Mouse (Mus musculus): ENCODE data around the gene Olfr152.

The Olfr152 gene

DNA sequence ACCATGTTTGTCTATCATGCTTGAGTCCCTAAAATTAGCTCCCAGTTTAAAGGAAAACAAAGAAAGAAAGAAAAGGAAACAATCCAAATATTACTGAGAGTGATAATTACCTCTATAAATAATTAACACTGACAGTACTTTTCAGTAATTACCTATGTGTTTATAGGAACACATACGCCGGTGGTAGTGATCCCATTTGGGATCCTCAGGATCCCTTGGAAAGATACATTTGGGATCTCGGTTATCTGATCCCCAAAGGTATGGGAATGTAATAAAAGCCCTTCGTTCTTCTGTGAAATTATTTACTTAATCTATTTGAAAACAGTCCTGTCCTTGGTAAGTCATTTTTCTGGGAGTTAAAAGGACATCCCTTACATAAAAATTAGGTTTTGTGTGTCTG lies at the start of gene Olfr152:
TSS of gene Olfr152 (plus strand) at position 301 of the 400 bp plus-strand sequence.
- DNase-seq (ENCODE audit: low spot score in 2 of 2): no peak

DNA sequence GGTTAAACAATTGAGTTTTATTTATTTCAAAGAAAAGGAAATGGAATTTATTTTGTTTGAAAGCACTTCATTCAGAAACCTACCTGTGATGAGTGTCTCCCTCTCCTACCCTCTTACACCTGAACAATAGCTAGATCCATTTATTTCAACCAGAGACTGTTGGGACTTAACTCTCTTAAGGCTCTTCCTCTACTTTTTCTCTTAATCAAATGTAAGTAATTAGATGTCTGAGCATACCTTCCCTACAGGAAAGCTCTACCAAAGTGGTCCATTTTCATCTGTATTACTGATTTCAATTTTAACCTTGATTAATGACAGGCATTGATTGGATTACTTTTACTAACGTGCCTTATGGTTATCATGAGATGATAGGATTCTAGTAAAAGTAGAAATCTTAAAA lies 39.4 kb upstream of the Olfr152 start, which contains the start of gene Olfr1138:
TSS of gene Olfr1138 (minus strand) at position 101 of the 400 bp plus-strand sequence.
- no peak for DNase-seq (ENCODE audit: low spot score in 2 of 2)

DNA sequence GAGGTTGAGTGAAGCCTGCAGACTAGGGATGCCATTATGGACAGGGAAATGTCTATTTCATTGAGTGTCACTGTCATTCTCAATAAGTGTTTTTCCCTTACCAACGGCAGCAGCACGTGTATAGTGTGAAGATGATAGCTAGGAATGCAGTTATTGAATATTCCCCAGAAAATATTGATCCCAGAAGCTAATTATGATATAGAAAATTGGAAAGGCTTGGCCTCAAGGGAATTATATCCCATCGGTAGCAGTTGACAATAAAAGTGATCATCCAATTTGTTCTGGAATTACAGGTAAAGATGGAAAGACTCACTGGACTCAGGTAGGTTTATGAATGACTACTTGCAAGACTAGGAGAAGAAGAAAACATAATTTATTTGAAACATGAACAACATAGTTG lies 35.8 kb upstream of the Olfr152 start, which contains the start of gene Olfr1140:
TSS of gene Olfr1140 (plus strand) at position 301 of the 400 bp plus-strand sequence.
- no peak for DNase-seq (ENCODE audit: low spot score in 2 of 2)

DNA sequence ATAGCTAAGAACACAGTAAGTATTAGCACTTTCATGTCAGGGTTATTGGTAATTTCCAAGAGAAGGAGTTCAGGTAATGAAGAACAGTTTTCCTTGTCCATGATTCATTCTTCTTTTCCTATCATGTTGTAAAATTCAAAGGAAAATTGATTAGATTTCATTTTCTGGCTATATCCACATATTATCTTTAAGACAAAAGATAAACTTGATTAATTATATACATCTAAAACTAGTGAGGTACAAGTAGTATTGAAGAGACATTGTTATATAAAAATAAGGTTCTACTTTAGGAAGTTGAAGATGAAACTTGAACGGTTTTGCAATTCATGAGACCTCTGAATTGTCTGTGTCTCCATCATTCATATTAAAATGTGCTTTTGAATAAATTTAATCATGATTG lies 25.4 kb upstream of the Olfr152 start, which contains the start of gene Olfr1141:
TSS of gene Olfr1141 (minus strand) at position 101 of the 400 bp plus-strand sequence.
- DNase-seq (ENCODE audit: low spot score in 2 of 2): no peak

DNA sequence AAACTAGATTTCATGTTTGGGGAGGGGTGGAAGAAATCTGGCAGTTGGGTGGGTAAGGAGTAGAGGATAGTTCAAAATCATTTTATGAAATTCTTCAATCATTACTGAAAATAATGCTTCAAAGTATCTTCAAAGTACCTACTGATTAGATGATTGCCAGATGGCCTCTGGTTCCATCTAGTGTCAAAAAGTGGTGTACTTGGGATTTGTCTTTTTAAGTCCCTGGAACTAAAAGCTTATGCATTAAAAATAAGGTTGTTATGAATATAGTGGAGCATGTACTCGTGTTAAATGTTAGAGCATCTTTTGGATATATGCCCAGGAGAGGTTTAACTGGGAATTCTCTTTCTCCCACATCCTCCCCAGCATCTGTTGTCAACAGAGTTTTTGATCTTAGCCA lies 3.1 kb upstream of the Olfr152 start:
- DNase-seq (ENCODE audit: low spot score in 2 of 2): no peak

DNA sequence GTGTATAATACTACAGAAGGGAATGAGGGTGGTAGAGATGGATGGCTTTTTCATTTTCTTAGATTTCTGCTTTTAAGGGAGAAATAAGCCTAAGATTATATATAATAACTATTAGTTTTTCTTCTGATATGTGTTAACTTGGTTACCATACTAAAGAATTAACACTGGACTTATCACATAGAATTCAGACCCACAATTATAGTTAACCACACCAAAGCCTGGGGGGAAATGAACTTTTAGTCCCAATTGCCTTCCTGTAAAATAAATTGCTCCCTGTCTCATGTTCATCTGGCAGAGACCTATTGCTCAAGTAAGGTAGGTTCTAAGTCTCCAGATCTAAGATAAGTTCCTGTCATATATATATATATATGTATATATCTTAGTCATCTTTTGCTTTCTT lies 21.0 kb downstream of the Olfr152 start, which contains the start of gene Olfr1143:
TSS of gene Olfr1143 (plus strand) at position 301 of the 400 bp plus-strand sequence.
- no peak for DNase-seq (ENCODE audit: low spot score in 2 of 2)

DNA sequence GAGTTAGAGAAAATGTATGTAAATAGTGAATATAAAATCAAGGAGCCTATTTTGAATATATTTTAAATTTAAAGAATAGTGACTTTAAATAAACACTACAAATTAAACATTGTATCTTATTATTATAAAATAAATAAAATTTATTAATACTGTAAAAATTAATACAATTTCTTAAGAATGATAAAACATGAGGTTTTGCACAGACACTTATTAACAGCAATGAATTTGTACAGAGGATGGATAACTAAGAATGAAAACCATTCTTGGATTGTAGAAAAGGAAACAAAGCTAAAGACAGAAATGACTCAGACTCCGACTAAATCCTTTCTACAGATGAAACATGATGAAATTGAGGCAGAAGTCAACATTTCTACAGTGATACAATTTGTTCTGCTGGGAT lies 30.2 kb downstream of the Olfr152 start, which contains the start of gene Olfr1145:
TSS of gene Olfr1145 (plus strand) at position 301 of the 400 bp plus-strand sequence.
- DNase-seq (ENCODE audit: low spot score in 2 of 2): no peak

DNA sequence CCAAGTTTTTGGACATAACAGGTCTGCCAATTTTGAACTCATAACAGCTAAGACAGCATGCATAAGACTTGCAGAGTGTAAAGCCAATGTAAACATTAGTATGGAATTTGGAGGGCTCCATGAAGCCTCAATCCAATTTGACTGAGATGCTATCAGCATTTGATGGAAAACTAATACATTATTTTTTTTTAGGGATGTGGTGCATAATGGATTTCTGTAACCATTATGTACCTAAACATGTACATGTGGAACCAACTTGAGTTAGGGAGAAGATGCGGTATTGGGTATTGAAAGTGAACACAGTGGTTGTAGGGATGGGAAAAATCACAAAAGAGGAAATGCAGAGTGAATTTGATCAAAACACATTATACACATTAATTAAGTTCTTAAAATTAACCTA lies 51.0 kb downstream of the Olfr152 start, which contains the start of gene Olfr1148:
TSS of gene Olfr1148 (plus strand) at position 301 of the 400 bp plus-strand sequence.
- DNase-seq (ENCODE audit: low spot score in 2 of 2): no peak
